In the genomic region with DNA sequence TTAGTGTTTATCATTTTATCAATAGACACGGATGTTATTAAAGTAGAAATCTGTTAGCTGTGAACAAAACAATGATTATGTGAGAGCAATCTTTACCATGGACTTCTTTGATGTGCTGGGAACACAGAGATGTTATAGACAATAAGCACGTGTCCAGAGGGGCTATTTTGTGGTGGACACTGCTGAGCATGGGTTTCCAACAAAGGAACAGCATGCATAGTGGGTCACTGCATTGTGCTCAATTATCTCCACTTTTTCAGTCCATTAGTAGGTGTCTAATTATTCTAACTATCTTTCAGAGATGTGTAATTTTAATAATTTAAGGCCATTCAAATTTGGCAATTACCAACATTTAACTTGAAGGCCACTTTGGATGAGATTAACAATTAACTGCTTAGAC, we compare ENCODE assay signal across 17 mouse cellular contexts.
DNase-seq lines count a peak whose midpoint lies in the region; ATAC-seq and TF ChIP-seq lines count a peak whose summit lies in the region.
"Had no signal": no experiment of that assay in that cellular context is flagged by ENCODE, and none has a peak within 500 bp of the region (broad histone marks: within the 10 kb centered on the region; RNA-seq: fewer than 3 reads in every experiment).

No protein-coding gene starts in this region.

- H3K9me3 ChIP-seq in forebrain, embryonic 11.5 days (ENCODE audit: control insufficient read depth, low read length): no peaks in the 10 kb centered on the region
- no peaks in the 10 kb centered on the region for H3K9me3 ChIP-seq in forebrain, embryonic 10.5 days
- H3K9me3 ChIP-seq in intestine, embryonic 15.5 days: no peaks in the 10 kb centered on the region
- H3K9me3 ChIP-seq: embryonic facial prominence, embryonic 13.5 days had no signal

- no peaks in the 10 kb centered on the region for H3K36me3 ChIP-seq in forebrain, embryonic 11.5 days (ENCODE audit: control insufficient read depth, insufficient read depth, low read length)
- H3K36me3 ChIP-seq in forebrain, embryonic 10.5 days (replicated peaks): no peaks in the 10 kb centered on the region
- H3K36me3 ChIP-seq in intestine, embryonic 15.5 days: no peaks in the 10 kb centered on the region
- H3K36me3 ChIP-seq: embryonic facial prominence, embryonic 13.5 days had no signal

- no peak overlapping the region for H3K27ac ChIP-seq in forebrain, embryonic 11.5 days (ENCODE audit: low read depth, low read length)
- H3K27ac ChIP-seq in forebrain, embryonic 10.5 days: no peak overlapping the region
- no peak overlapping the region for H3K27ac ChIP-seq in intestine, embryonic 15.5 days
- H3K27ac ChIP-seq: embryonic facial prominence, embryonic 13.5 days had no signal

- H3K4me2 ChIP-seq in forebrain, embryonic 11.5 days (ENCODE audit: low read depth, low read length, severe bottlenecking): no peak overlapping the region
- no peak overlapping the region for H3K4me2 ChIP-seq in intestine, embryonic 15.5 days (replicated peaks)
- H3K4me2 ChIP-seq: embryonic facial prominence, embryonic 13.5 days had no signal

- 36% methylated on average over 2 of the region's 2 CpGs for WGBS in forebrain, embryonic 11.5 days
- WGBS in forebrain, embryonic 10.5 days: 50% methylated on average over 2 of the region's 2 CpGs
- 78% methylated on average over 2 of the region's 2 CpGs for WGBS in intestine, embryonic 15.5 days

- no peaks in the 10 kb centered on the region for H3K4me1 ChIP-seq in forebrain, embryonic 11.5 days (replicated peaks; ENCODE audit: control insufficient read depth, insufficient read depth, low read length)
- H3K4me1 ChIP-seq in forebrain, embryonic 10.5 days: no peaks in the 10 kb centered on the region
- H3K4me1 ChIP-seq in intestine, embryonic 15.5 days (replicated peaks): no peaks in the 10 kb centered on the region
- H3K4me1 ChIP-seq: embryonic facial prominence, embryonic 13.5 days had no signal

- 0 out of 2 replicates have a peak, but pooled peaks have one; percentile 42 for ATAC-seq in forebrain, embryonic 11.5 days (replicated peaks; ENCODE audit: low FRiP score)
- ATAC-seq in intestine, embryonic 15.5 days: no peak
- ATAC-seq: forebrain, embryonic 14.5 days; forebrain, embryonic 16.5 days had no signal

- H3K27me3 ChIP-seq in forebrain, embryonic 11.5 days (ENCODE audit: control insufficient read depth, insufficient read depth, low read length): no peaks in the 10 kb centered on the region
- H3K27me3 ChIP-seq in forebrain, embryonic 10.5 days (ENCODE audit: poor library complexity, severe bottlenecking): no peaks in the 10 kb centered on the region
- H3K27me3 ChIP-seq in intestine, embryonic 15.5 days (replicated peaks): no peaks in the 10 kb centered on the region
- H3K27me3 ChIP-seq: embryonic facial prominence, embryonic 13.5 days had no signal

- no peak for DNase-seq in forebrain, embryonic 11.5 days (ENCODE audit: low spot score)
- no peak for DNase-seq in forebrain, embryonic 10.5 days (ENCODE audit: extremely low spot score, low spot score)
- DNase-seq in brain, embryonic 14.5 days (ENCODE audit: low read depth): peak; percentile 17
- peak; percentile 66 for DNase-seq in retina, embryonic 14.5 days (ENCODE audit: low spot score)
- DNase-seq in thymus, postnatal 25 days: no peak
- DNase-seq: adrenal gland, adult 2 months; adrenal gland, postnatal 10 days; adrenal gland, postnatal 25 days; cerebellum, adult 11-12 months; cerebellum, adult 2 months; cerebellum, adult 9-10 months; cerebellum, postnatal 10 days; cerebellum, postnatal 25 days had no signal

- no peak for TF ChIP-seq CTCF in brain, embryonic 14.5 days (IDR thresholded peaks at IDR 0.05; ENCODE audit: borderline replicate concordance, extremely low read depth, insufficient read depth, insufficient read length)

- no peak overlapping the region for H3K9ac ChIP-seq in forebrain, embryonic 11.5 days (ENCODE audit: low read length)
- no peak overlapping the region for H3K9ac ChIP-seq in intestine, embryonic 15.5 days
- H3K9ac ChIP-seq: embryonic facial prominence, embryonic 13.5 days had no signal

- no peak overlapping the region for H3K4me3 ChIP-seq in forebrain, embryonic 11.5 days (ENCODE audit: low read depth, low read length)
- H3K4me3 ChIP-seq in forebrain, embryonic 10.5 days: no peak overlapping the region
- no peak overlapping the region for H3K4me3 ChIP-seq in intestine, embryonic 15.5 days (replicated peaks)
- H3K4me3 ChIP-seq: embryonic facial prominence, embryonic 13.5 days had no signal

- no peak for TF ChIP-seq POLR2A in brain, embryonic 14.5 days (IDR thresholded peaks at IDR 0.05; ENCODE audit: borderline replicate concordance, extremely low read depth, insufficient read depth, insufficient read length, poor library complexity, severe bottlenecking)

Comparison
In these comparisons a context has a peak if more than half of its experiments do, and no peak if none do; other contexts are left out.
1. DNase-seq: peak in brain, embryonic 14.5 days (single experiment) and retina, embryonic 14.5 days (single experiment); none in forebrain, embryonic 11.5 days (single experiment), forebrain, embryonic 10.5 days (single experiment) and thymus, postnatal 25 days (single experiment).